Mouse (Mus musculus): ENCODE data around the gene Cd300a. TPM values are rescaled to one million over a fixed set of nuclear protein-coding genes. Genes with fewer than 3 reads are reported as not detected.

Cd300a gene
- total and polyA plus RNA-seq, 3 experiments: 0.58 TPM; not detected in 2

DNA sequence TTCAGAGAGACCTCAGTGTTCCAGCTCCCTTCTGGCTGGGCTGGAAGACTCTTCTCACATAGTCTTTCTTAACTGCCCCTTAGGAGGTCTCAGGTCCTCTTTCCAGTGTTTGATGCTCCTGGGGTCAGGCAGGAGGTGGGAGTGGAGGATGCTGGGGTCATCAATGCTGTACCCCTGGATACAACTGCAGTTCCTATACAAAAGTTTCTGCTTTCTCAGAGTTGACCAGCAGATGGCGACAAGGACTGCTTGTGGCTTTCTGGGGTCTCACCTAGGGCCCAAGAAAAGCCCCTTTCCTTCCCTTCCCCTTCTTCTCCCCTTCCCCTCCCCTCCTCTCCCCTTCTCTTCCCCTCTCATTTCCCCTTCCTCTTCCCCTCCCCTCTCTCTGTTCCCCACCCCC lies 9.3 kb upstream of the Cd300a start:
- no peaks in the 10 kb centered on the region for H3K36me3 ChIP-seq (ENCODE audit: control insufficient read depth in 1 of 2, insufficient read depth in 2 of 2, low read length in 2 of 2)
- H3K9me3 ChIP-seq (replicated peaks; ENCODE audit: insufficient read depth, low read length): no peaks in the 10 kb centered on the region
- no peaks in the 10 kb centered on the region for H3K4me1 ChIP-seq (ENCODE audit: control insufficient read depth in 1 of 2, insufficient read depth in 2 of 2, low read length in 2 of 2)
- no peak overlapping the region for H3K9ac ChIP-seq (ENCODE audit: control insufficient read depth, low read depth, low read length, poor library complexity, severe bottlenecking)
- no peak overlapping the region for H3K4me3 ChIP-seq (ENCODE audit: control insufficient read depth in 1 of 2, insufficient read depth in 1 of 2, low read depth in 2 of 2, low read length in 2 of 2)
- no peaks in the 10 kb centered on the region for H3K27me3 ChIP-seq (ENCODE audit: control insufficient read depth in 1 of 2, insufficient read depth in 2 of 2, low read length in 2 of 2)
- H3K27ac ChIP-seq (ENCODE audit: control insufficient read depth, low read depth, low read length): no peak overlapping the region
- TF ChIP-seq MAFK (IDR thresholded peaks at IDR 0.05; ENCODE audit: borderline replicate concordance, low read depth, low read length): no peak
- peak in 2 of 3 experiments; percentile 28 to 31; a peak in 3 of 6 replicates for TF ChIP-seq CTCF (IDR thresholded peaks at IDR 0.05 in 2 of 3, conservative IDR thresholded peaks at IDR 0.05 in 1 of 3; ENCODE audit: control insufficient read depth in 1 of 3, insufficient read depth in 1 of 3, low read depth in 2 of 3, low read length in 3 of 3, poor library complexity in 1 of 3, severe bottlenecking in 1 of 3)
- TF ChIP-seq SMC3 (IDR thresholded peaks at IDR 0.05; ENCODE audit: low read depth, low read length): 0 out of 2 replicates have a peak, but pooled peaks have one; percentile 12
- no peaks in the 10 kb centered on the region for H3K79me2 ChIP-seq (ENCODE audit: control insufficient read depth, insufficient read depth, low read length, poor library complexity)
- DNase-seq (ENCODE audit: low read depth, low spot score): no peak

DNA sequence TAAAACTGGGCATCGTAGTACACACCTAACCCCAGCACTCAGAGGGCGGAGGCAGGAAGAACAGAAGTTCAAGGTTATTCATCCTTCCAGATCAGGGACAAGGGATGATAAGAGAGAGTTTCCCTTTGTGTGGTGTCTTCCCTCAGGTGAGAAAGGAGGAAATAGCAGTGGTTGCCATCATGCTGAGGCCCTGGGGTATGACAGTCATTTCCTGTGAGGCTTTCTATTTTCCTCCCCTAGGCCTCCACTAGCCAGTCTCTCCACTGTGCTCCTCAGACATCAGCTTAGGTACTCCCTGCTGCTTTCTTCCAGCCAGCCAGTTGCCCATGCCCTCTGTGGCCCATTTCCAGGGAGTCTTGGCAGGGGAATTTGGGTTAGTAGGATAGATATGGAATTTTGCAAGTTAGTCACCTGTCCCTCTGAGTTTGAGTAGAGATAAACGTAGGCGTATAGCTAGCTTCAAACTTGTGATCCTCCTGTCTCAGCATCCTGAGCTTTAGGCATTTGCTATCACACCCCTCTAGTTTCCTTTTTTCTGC lies 6.5 kb upstream of the Cd300a start:
- no peak overlapping the region for H3K27ac ChIP-seq (ENCODE audit: control insufficient read depth, low read depth, low read length)
- H3K9ac ChIP-seq (ENCODE audit: control insufficient read depth, low read depth, low read length, poor library complexity, severe bottlenecking): no peak overlapping the region
- no peaks in the 10 kb centered on the region for H3K9me3 ChIP-seq (replicated peaks; ENCODE audit: insufficient read depth, low read length)
- H3K4me3 ChIP-seq (ENCODE audit: control insufficient read depth in 1 of 2, insufficient read depth in 1 of 2, low read depth in 2 of 2, low read length in 2 of 2): no peak overlapping the region
- H3K27me3 ChIP-seq (ENCODE audit: control insufficient read depth in 1 of 2, insufficient read depth in 2 of 2, low read length in 2 of 2): no peaks in the 10 kb centered on the region
- H3K79me2 ChIP-seq (ENCODE audit: control insufficient read depth, insufficient read depth, low read length, poor library complexity): no peaks in the 10 kb centered on the region
- H3K4me1 ChIP-seq (ENCODE audit: control insufficient read depth in 1 of 2, insufficient read depth in 2 of 2, low read length in 2 of 2): no peaks in the 10 kb centered on the region
- no peaks in the 10 kb centered on the region for H3K36me3 ChIP-seq (ENCODE audit: control insufficient read depth in 1 of 2, insufficient read depth in 2 of 2, low read length in 2 of 2)
- TF ChIP-seq NRF1 (IDR thresholded peaks at IDR 0.05; ENCODE audit: insufficient read depth, low read depth, low read length, poor library complexity, severe bottlenecking): no peak
- TF ChIP-seq ZMIZ1 (IDR thresholded peaks at IDR 0.05; ENCODE audit: low read depth, low read length): no peak
- no peak for TF ChIP-seq E2F4 (IDR thresholded peaks at IDR 0.05; ENCODE audit: borderline replicate concordance, low read depth, low read length)
- no peak for TF ChIP-seq USF1 (IDR thresholded peaks at IDR 0.05; ENCODE audit: low read depth, low read length)
- DNase-seq (ENCODE audit: low read depth, low spot score): no peak

DNA sequence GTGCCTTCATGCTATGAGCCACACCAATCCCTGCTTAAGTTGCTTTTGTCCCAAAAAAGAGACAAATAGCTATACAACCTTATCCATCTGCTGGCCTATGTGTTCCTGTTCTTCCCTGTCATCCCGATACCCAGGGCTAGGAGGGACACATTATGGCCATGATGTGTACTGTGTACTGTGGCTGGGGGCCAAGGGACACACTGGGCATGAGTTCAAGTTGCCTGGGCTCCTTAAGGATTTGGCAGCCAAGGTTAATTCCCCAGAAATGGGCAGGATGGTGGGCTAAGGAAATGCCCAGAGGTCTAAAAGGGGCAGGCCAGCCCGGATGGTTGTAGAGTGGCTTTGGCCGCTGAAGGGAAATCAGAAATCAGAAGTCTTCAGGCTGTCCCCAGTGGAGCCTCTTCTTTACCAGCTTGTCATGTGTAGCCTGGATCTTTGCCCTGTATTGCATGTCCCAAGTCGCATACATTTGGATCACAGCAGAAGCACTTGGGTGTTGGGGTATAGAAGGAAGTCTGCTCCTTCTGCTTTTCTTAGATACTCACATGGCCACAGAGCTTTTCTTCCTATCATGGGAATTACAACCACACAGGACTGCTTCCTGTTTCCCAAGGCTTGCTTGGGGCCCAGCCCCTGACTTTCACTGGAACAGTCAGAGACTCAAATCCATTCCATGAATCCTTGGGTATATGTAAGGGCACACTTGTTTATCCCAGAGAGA lies 5.3 kb upstream of the Cd300a start:
- H3K4me3 ChIP-seq (ENCODE audit: control insufficient read depth in 1 of 2, insufficient read depth in 1 of 2, low read depth in 2 of 2, low read length in 2 of 2): no peak overlapping the region
- no peaks in the 10 kb centered on the region for H3K36me3 ChIP-seq (ENCODE audit: control insufficient read depth in 1 of 2, insufficient read depth in 2 of 2, low read length in 2 of 2)
- TF ChIP-seq CTCF (IDR thresholded peaks at IDR 0.05 in 2 of 3, conservative IDR thresholded peaks at IDR 0.05 in 1 of 3; ENCODE audit: control insufficient read depth in 1 of 3, insufficient read depth in 1 of 3, low read depth in 2 of 3, low read length in 3 of 3, poor library complexity in 1 of 3, severe bottlenecking in 1 of 3): no peak
- TF ChIP-seq ZNF384 (IDR thresholded peaks at IDR 0.05; ENCODE audit: low read depth, low read length): no peak
- TF ChIP-seq EP300 (IDR thresholded peaks at IDR 0.05; ENCODE audit: low read depth in 1 of 2, low read length in 2 of 2): no peak
- no peak for TF ChIP-seq NELFE (IDR thresholded peaks at IDR 0.05; ENCODE audit: low read depth, low read length)
- no peak for TF ChIP-seq CHD2 (IDR thresholded peaks at IDR 0.05; ENCODE audit: low read length)
- TF ChIP-seq GABPA (IDR thresholded peaks at IDR 0.05; ENCODE audit: low read depth, low read length): no peak
- TF ChIP-seq CHD1 (IDR thresholded peaks at IDR 0.05; ENCODE audit: low read depth, low read length): no peak
- no peak for TF ChIP-seq TBP (IDR thresholded peaks at IDR 0.05; ENCODE audit: low read depth, low read length)
- TF ChIP-seq POLR2AphosphoS2 (IDR thresholded peaks at IDR 0.05; ENCODE audit: low read length): no peak
- no peak overlapping the region for H3K27ac ChIP-seq (ENCODE audit: control insufficient read depth, low read depth, low read length)
- H3K27me3 ChIP-seq (ENCODE audit: control insufficient read depth in 1 of 2, insufficient read depth in 2 of 2, low read length in 2 of 2): no peaks in the 10 kb centered on the region
- H3K79me2 ChIP-seq (ENCODE audit: control insufficient read depth, insufficient read depth, low read length, poor library complexity): no peaks in the 10 kb centered on the region
- H3K4me1 ChIP-seq (ENCODE audit: control insufficient read depth in 1 of 2, insufficient read depth in 2 of 2, low read length in 2 of 2): no peaks in the 10 kb centered on the region
- no peak overlapping the region for H3K9ac ChIP-seq (ENCODE audit: control insufficient read depth, low read depth, low read length, poor library complexity, severe bottlenecking)
- no peak for DNase-seq (ENCODE audit: low read depth, low spot score)
- H3K9me3 ChIP-seq (replicated peaks; ENCODE audit: insufficient read depth, low read length): no peaks in the 10 kb centered on the region
